Mouse (Mus musculus) thymus, adult 2 months (tissue): ENCODE results near the gene Gpc6. TPM values are rescaled to one million over a fixed set of nuclear protein-coding genes. Genes with fewer than 3 reads are reported as not detected.

Experiments
- DNase-seq: peaks from one replicate; pipeline ENCODE4 v3.0.0; 2021
- H3K27ac ChIP-seq: fragments of 200-500 bp; 2 replicates; pipeline ENCODE4 v1.5.1; 2012; ENCODE audit warnings: low read length, control low read depth; ENCODE audit not compliant: control insufficient read depth, insufficient read depth
- H3K27me3 ChIP-seq: fragments of 200-500 bp; 2 replicates; pipeline ENCODE4 v1.6.1; 2012; ENCODE audit warnings: mild to moderate bottlenecking, low read length, moderate library complexity, mixed read lengths; ENCODE audit not compliant: control insufficient read depth, insufficient read depth
- H3K36me3 ChIP-seq: fragments of 200-500 bp; 2 replicates; pipeline ENCODE4 v1.6.1; 2012; ENCODE audit warnings: mild to moderate bottlenecking, low read length, moderate library complexity; ENCODE audit not compliant: control insufficient read depth, insufficient read depth
- H3K4me1 ChIP-seq: fragments of 200-500 bp; replicated peaks from 2 replicates; pipeline ENCODE4 v1.6.1; 2012; ENCODE audit warnings: low read length; ENCODE audit not compliant: control insufficient read depth, insufficient read depth
- H3K4me3 ChIP-seq: fragments of 200-500 bp; 2 replicates; pipeline ENCODE4 v1.5.1; 2012; ENCODE audit warnings: mild to moderate bottlenecking, low read length, control low read depth, moderate library complexity; ENCODE audit not compliant: control insufficient read depth, insufficient read depth
- CTCF ChIP-seq: fragments of 200-500 bp; IDR thresholded peaks from 2 replicates; pipeline ENCODE4 v1.5.1; 2012; ENCODE audit warnings: mild to moderate bottlenecking, control low read depth, low read length, moderate library complexity, borderline replicate concordance; ENCODE audit not compliant: control insufficient read depth, poor library complexity, insufficient read depth; ENCODE audit errors: extremely low read depth
- POLR2A ChIP-seq: fragments of 200-500 bp; IDR thresholded peaks from 2 replicates; pipeline ENCODE4 v1.6.1; 2012; ENCODE audit warnings: mild to moderate bottlenecking, low read length, control low read depth, moderate library complexity; ENCODE audit not compliant: control insufficient read depth, poor library complexity, insufficient read depth; ENCODE audit errors: extremely low read depth
- WGBS: fragments of 180-500 bp; shearing (Covaris S2); methylation state at CpG from one replicate; pipeline ENCODE4 v1.1.7; 2018; 5-methylcytosine and 5-hydroxymethylcytosine counted together
- polyA plus RNA-seq: library from polyadenylated mRNA; depleted of rRNA; stranded (reverse); fragments of >200 nt; gene quantifications from 2 replicates; pipeline ENCODE4 v1.2.3, GENCODE M21; 2012

Gpc6 gene
- polyA plus RNA-seq, 1 experiment: 1.5 TPM

- H3K4me1 ChIP-seq: no peaks in the 10 kb centered on the region; the same call in 1 of the 2 replicates
- H3K36me3 ChIP-seq: no peaks in the 10 kb centered on the region
- H3K27me3 ChIP-seq: peaks cover 5% of the 10 kb centered on the region; the same call in 1 of the 2 replicates
- H3K4me3 ChIP-seq: no peak overlapping the region
- TF ChIP-seq CTCF: no peak
- TF ChIP-seq POLR2A: no peak
- 73% methylated on average over 2 of the region's 2 CpGs for WGBS
- H3K27ac ChIP-seq: no peak overlapping the region
- no peak for DNase-seq
Observed at GRCm38 (mm10) chr14:116924266-116924665, 849 bp upstream of the Gpc6 start.

GRCm38 (mm10) chr14:116925691-116926403 is 732 bp downstream of the Gpc6 start:
- Histone ChIP-seq H3K4me1 (no peaks in the 10 kb centered on the region; the same call in 1 of the 2 replicates), H3K4me3 (peak overlapping the region; percentile 21; the same call in 1 of the 2 replicates), H3K36me3 (no peaks in the 10 kb centered on the region), H3K27me3 (peaks cover 5% of the 10 kb centered on the region; the same call in 1 of the 2 replicates), H3K27ac (no peak overlapping the region)
- DNase-seq: no peak
- no peak for TF ChIP-seq CTCF
- WGBS: 2% methylated on average over 58 of the region's 58 CpGs

GRCm38 (mm10) chr14:116926404-116927171 is 1.5 kb downstream of the Gpc6 start:
- H3K4me3 ChIP-seq: peak overlapping the region; percentile 21; the same call in 1 of the 2 replicates
- peaks cover 5% of the 10 kb centered on the region; the same call in 1 of the 2 replicates for H3K27me3 ChIP-seq
- no peaks in the 10 kb centered on the region; the same call in 1 of the 2 replicates for H3K4me1 ChIP-seq
- H3K36me3 ChIP-seq: no peaks in the 10 kb centered on the region
- 1% methylated on average over 52 of the region's 52 CpGs for WGBS
- no peak for DNase-seq
- no peak overlapping the region for H3K27ac ChIP-seq
- no peak for TF ChIP-seq POLR2A
- no peak for TF ChIP-seq CTCF

- H3K27me3 ChIP-seq: peaks cover 5% of the 10 kb centered on the region; the same call in 1 of the 2 replicates
- TF ChIP-seq POLR2A (no peak), CTCF (no peak)
- no peaks in the 10 kb centered on the region for H3K36me3 ChIP-seq
- 13% methylated on average over 21 of the region's 21 CpGs for WGBS
- DNase-seq: no peak
- H3K4me3 ChIP-seq: no peak overlapping the region
- no peak overlapping the region for H3K27ac ChIP-seq
- H3K4me1 ChIP-seq: no peaks in the 10 kb centered on the region; the same call in 1 of the 2 replicates
Observed at GRCm38 (mm10) chr14:116927341-116928315, 2.5 kb downstream of the Gpc6 start.

GRCm38 (mm10) chr14:116928395-116928794 is 3.3 kb downstream of the Gpc6 start:
- no peak for TF ChIP-seq CTCF
- TF ChIP-seq POLR2A: no peak
- Histone ChIP-seq H3K27me3 (peaks cover 5% of the 10 kb centered on the region; the same call in 1 of the 2 replicates), H3K36me3 (no peaks in the 10 kb centered on the region), H3K4me1 (no peaks in the 10 kb centered on the region; the same call in 1 of the 2 replicates), H3K4me3 (no peak overlapping the region), H3K27ac (no peak overlapping the region)
- whole genome bisulfite sequencing: 60% methylated on average over 2 of the region's 2 CpGs
- no peak for DNase-seq
